Mouse (Mus musculus) left cerebral cortex, postnatal 10 days (tissue): ENCODE measurements around the gene Ttc9. TPM values are rescaled to one million over a fixed set of nuclear protein-coding genes. Genes with fewer than 3 reads are reported as not detected.
A peak's percentile ranks its signal among the peaks of the same experiment; 100 is the strongest.

Experiments
- DNase-seq, 2 experiments: peaks; one replicate each; pipeline ENCODE4 v3.0.0; 2021 to 2022; ENCODE audit warnings: low spot score in 2 of 2, mixed read lengths in 1 of 2; ENCODE audit errors: extremely low spot score in 1 of 2
- intact Hi-C: fragments of 180-260 bp; cut with DNase I; formaldehyde crosslinking; loops from one replicate; pipeline ENCODE4 v1.15.1; 2025
- total RNA-seq, 2 experiments: library from RNA; stranded (reverse); gene quantifications; 2 replicates each; pipeline ENCODE4 v1.2.3; 2021

Ttc9 gene
- 10 to 100 TPM; 76.7 to 78.7 TPM for total RNA-seq

GRCm38 (mm10) chr12:81630915-81631660 lies at the start of gene Ttc9:
Gene Ttc9, plus strand, starts transcription at chr12:81631249.
- DNase-seq: peak; percentile 32 to 78
- intact Hi-C loops: loop anchor here (5.0 kb wide), 2 partner anchors 51 to 151 kb away; partner anchors contain the start of gene Map3k9

- intact Hi-C loops: no loop called here
- DNase-seq: peak; percentile 91 to 96
Observed at GRCm38 (mm10) chr12:81594902-81595671, 36.0 kb upstream of the Ttc9 start, which contains the start of gene Med6. Gene Med6, minus strand, starts transcription at chr12:81595008.

- DNase-seq: no peak
- intact Hi-C loops: no loop called here
Observed at GRCm38 (mm10) chr12:81596547-81597262, 34.3 kb upstream of the Ttc9 start.

- intact Hi-C loops: no loop called here
- DNase-seq: no peak
Observed at GRCm38 (mm10) chr12:81604995-81605784, 25.9 kb upstream of the Ttc9 start.

GRCm38 (mm10) chr12:81609445-81609844 lies 21.6 kb upstream of the Ttc9 start:
- DNase-seq: no peak
- intact Hi-C loops: no loop called here

- intact Hi-C loops: loop anchor here (5.0 kb wide), 2 partner anchors 71 to 86 kb away; no protein-coding TSS in a partner anchor
- DNase-seq: no peak
Observed at GRCm38 (mm10) chr12:81615807-81616206, 15.2 kb upstream of the Ttc9 start.

GRCm38 (mm10) chr12:81616980-81617379 lies 14.1 kb upstream of the Ttc9 start:
- DNase-seq: no peak
- intact Hi-C loops: loop anchor here (5.0 kb wide), 2 partner anchors 70 to 85 kb away; no protein-coding TSS in a partner anchor

- peak; percentile 62 to 63 for DNase-seq
- intact Hi-C loops: loop anchor here (1.0 to 5.0 kb wide), 3 partner anchors 68 to 169 kb away; no protein-coding TSS in a partner anchor
Observed at GRCm38 (mm10) chr12:81619302-81619701, 11.7 kb upstream of the Ttc9 start.

- intact Hi-C loops: no loop called here
- no peak for DNase-seq
Observed at GRCm38 (mm10) chr12:81623377-81623776, 7.7 kb upstream of the Ttc9 start.

- intact Hi-C loops: no loop called here
- DNase-seq: no peak
Observed at GRCm38 (mm10) chr12:81626226-81626861, 4.7 kb upstream of the Ttc9 start.

- no peak for DNase-seq
- intact Hi-C loops: no loop called here
Observed at GRCm38 (mm10) chr12:81627426-81627825, 3.6 kb upstream of the Ttc9 start.

GRCm38 (mm10) chr12:81628091-81628490 lies 3.0 kb upstream of the Ttc9 start:
- intact Hi-C loops: no loop called here
- DNase-seq: no peak

- DNase-seq: peak; percentile 46 to 55
- intact Hi-C loops: loop anchor here (5.0 kb wide), 2 partner anchors 52 to 152 kb away; partner anchors contain the start of gene Map3k9
Observed at GRCm38 (mm10) chr12:81630520-81630914, 532 bp upstream of the Ttc9 start.

GRCm38 (mm10) chr12:81631661-81632401 lies 782 bp downstream of the Ttc9 start:
- DNase-seq: peak; percentile 22 to 55
- intact Hi-C loops: loop anchor here (5.0 kb wide), 2 partner anchors 50 to 150 kb away; partner anchors contain the start of gene Map3k9

- intact Hi-C loops: loop anchor here (5.0 kb wide), 2 partner anchors 49 to 149 kb away; partner anchors contain the start of gene Map3k9
- DNase-seq: no peak
Observed at GRCm38 (mm10) chr12:81633246-81633645, 2.2 kb downstream of the Ttc9 start.

- intact Hi-C loops: no loop called here
- no peak for DNase-seq
Observed at GRCm38 (mm10) chr12:81640656-81641055, 9.6 kb downstream of the Ttc9 start.
